Mouse (Mus musculus): Measurements from ENCODE around the gene Tmem190. TPM values are rescaled to one million over a fixed set of nuclear protein-coding genes. Genes with fewer than 3 reads are reported as not detected.
A peak's percentile ranks its signal among the peaks of the same experiment; 100 is the strongest.
"Not testable (repeated sequence)": the region's sequence is repeated elsewhere in the genome, so short reads cannot be mapped to it uniquely, and the experiment has no call there.

Gene Tmem190
- total RNA-seq, 2 experiments from 2014 or later = not detected

DNA sequence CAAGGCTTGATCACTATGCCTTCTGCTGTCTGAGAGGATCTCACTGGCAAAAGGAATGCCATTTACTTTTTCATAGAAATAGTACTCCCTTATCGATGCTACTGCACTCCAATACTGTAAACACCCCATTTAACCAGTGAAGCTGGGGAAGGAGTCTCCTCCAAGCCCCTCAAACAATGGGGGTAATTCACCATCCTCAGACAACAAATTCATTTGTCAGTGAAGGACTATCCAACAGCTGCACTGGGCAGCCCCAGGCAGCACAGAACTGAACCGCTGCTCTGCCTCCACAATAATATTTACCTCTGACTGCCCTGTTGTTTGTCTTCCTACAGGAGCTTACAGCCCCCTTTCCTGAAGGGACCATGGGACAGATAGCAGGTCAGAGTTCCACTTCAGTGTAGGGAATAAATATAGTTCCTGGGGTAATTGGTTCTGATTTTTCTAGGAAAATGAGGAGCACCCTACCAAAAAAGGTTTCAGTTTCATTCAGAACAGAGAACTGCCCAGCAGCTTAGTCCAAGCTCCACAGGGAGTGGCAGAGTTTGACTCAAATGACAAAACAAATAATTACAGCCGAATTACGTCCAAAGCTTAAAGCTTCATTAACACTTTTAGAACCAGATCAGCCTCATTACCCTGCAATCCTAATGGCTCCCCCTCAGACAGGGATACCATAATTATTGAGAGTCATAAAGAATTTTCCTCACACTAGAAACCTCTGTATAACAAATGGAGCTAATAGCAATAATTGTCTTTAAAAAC lies 17.6 kb upstream of the Tmem190 start:
- intact Hi-C loops (cut with DNase I) = no loop called here
- no peak for DNase-seq (ENCODE audit: low spot score in 2 of 2)

DNA sequence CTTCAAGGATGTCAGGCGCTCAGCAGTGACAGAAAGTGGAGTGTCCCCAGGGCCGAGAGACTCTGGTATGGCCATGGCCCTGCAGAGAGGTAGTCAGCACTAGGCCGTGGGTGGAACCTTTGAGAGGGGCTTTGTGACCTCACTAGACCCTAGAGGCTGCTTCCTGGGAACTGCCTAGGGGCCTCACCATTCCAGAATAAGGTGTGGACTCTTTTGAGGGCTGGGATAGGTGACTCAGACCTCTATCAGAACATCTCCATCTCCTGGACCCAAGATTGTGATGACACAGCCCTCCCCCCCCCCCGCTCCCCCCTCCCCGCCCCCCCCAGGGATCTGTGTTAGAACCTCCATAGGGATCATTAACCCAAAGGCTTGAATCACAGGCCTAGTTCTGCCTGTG lies 11.5 kb upstream of the Tmem190 start, which contains the start of gene Fam71e2:
Gene Fam71e2, minus strand, starts transcription at position 101 of the 400 bp plus-strand sequence.
- no peak for DNase-seq (ENCODE audit: low spot score in 2 of 2)
- intact Hi-C loops (cut with DNase I) = no loop called here

DNA sequence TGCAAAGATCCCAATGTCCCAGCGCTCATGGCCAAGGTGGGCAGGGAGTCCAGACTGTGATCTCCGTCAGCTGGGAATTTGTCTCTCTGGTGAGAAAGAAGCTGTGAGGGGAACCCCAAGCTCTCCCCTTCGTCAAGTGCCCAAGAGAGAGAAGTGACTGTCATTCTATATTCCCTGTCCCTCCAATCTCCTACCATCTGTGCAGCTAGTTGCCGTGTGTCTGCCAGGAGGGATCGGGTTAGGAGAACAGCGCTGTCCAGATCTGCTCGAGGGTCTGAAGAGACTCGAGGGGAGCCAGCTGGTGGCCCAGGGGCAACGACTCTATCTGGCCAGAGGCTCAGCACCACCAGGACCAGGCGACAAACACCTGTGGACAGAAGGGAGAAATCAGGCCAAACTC lies 6.6 kb upstream of the Tmem190 start:
- intact Hi-C loops (cut with DNase I) = no loop called here
- no peak for DNase-seq (ENCODE audit: low spot score in 2 of 2)

DNA sequence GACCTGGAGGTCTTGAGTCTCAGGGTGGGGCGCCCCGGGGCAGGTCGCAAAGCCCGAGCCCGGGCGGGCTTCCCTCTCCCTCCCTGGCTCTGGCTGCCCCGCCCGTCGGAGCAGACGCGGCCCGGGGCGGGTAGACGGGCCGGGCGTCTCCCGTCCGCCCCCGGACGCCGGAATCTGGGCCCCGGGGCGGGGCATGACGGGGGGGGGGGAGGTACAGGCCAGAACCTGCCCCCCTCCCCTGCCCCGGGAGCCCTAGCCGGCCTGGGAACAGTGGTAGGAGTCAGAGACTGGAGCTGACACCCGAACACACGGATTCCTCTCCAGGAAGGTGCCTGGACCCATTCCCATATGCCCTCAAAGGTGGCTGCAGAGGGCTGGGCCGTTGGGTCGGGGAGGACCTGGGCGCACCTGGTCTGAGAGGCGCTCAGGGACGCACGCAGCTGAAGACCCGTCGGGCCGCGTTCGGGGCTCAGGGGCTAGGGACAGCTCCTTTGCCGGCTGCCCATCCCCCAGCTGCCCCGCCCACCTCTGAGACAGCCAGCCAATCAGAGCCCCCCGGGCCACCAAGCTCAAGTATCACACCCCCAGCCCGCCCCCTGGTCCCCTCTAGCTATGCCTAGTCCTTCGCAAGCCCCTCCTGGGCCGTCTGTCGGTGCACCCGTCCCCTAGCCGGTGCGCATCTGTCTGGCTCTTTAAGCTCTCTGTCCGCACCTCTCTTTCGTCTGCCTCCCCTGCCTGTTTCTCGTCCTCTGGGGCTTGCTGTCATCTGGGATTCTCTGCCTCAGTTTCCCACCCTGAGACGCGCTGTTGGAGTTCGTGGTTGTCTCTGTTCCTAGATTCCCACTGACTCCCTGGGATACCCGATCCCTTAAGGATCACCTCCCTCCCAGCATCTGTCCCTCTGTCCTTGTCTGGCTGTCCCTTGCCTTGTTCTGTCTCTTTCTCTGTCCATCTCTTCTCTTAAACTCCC lies 5.6 kb upstream of the Tmem190 start:
- intact Hi-C loops (cut with DNase I) = no loop called here
- DNase-seq (ENCODE audit: low spot score in 2 of 2) = peak in 1 of 2 experiments; percentile 29

DNA sequence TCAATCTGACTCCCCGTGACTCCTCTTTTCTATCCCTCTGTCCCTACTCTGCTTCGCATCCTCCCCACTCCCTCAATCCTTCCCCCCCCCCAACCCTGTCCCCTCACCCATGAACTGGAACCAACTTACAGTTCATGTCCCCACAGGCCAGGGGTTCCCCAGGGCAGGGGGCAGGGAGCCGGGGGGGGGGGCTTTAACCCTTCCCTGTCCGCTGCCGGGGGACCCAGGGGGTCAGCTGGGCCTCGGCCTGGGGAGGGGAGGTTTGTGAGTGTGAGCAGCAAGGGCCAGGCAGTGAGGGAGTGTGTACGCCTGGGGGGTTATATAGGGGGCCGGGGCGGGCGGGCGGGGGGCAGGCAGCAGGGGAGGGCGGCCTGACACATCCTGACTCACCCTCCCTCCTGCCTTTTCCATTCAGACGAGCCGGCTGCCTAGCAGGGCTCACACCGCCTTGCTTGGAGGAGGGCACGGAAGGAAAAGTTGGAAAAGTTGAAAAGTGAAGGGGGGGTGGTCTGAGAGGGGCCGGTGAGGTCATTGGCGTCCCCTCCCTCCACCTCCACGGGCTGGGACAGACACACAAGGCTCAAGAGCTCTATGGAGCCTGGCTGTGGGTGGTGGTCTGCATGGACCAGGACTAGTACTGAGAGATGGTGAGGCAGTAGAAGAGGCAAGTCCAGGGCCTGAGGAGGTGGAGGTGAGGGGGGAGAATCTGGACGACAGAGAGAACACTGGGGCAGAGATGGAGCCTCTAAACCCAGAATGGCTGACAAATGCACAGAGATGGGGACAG lies 4.7 kb upstream of the Tmem190 start:
- DNase-seq (ENCODE audit: low spot score in 2 of 2) = no peak
- intact Hi-C loops (cut with DNase I) = no loop called here

DNA sequence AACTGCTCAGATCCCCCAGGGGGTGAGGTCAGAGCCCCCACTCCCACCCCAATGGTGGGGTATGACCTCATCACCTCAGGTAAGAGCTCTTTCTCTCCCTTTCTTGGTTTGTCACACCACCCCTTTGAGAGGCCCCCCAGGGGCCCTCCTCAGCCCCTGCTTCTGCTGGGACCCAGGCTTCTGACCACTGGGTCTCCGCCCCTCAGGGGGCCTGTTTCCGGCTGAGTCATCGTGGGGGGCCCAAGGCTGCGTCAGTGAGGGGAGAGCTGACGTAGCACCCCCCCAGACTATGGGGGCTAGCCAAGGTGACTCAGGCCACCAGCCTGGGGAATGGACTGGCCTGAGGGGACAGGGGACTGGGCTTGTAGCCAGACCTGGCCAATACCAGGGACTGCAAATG lies 2.8 kb upstream of the Tmem190 start:
- DNase-seq (ENCODE audit: low spot score in 2 of 2) = no peak
- intact Hi-C loops (cut with DNase I) = no loop called here

DNA sequence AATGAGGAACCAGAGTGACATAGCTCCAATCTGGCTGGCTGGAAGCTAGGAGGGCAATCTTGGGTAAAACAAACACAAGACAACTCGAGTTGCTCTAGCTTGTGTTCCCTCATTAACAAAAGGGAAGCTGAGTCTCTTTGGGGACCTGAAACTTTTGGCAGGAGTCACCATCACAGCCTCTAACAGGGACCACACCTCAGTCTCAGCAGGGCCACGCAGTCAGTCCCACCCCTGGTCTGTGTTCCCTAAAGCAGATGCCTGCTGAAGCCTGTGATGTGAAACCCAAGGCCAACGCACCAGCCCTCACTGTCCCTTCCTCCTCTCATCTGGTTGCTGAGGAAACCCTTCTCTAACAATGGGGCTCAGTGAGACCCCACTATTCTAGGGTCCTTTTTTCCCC lies 607 bp upstream of the Tmem190 start:
- intact Hi-C loops (cut with DNase I) = no loop called here
- no peak for DNase-seq (ENCODE audit: low spot score in 2 of 2)

DNA sequence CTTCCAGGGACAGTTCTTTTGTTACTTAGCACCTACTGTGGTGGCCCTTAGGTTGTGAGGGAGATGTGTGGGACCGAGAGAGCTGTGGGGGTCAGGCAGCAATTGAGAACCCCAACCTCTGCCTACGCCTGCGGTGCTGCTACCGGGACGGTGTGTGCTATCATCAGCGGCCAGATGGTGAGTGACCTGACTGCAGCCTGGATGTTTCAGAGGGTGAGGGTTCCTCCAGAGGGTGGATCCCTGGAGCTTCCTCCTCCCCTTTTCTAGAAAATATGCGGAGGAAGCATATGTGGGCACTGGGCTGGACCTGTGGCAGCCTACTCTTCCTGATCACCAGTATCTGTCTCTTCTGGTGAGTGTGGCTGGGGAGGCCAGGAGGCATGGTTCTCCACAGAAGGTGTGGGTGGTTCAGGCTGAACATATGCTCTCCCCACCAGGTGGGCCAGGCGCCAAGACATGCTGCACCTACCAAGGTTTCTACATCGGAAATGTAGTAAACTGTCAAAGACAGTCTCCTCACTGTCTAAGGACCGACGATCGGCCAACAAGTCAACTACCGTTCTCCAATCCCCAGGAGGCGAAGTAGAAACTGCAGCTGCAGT lies 1.0 kb downstream of the Tmem190 start:
- DNase-seq (ENCODE audit: low spot score in 2 of 2) = peak in 1 of 2 experiments; percentile 26
- intact Hi-C loops (cut with DNase I) = no loop called here

DNA sequence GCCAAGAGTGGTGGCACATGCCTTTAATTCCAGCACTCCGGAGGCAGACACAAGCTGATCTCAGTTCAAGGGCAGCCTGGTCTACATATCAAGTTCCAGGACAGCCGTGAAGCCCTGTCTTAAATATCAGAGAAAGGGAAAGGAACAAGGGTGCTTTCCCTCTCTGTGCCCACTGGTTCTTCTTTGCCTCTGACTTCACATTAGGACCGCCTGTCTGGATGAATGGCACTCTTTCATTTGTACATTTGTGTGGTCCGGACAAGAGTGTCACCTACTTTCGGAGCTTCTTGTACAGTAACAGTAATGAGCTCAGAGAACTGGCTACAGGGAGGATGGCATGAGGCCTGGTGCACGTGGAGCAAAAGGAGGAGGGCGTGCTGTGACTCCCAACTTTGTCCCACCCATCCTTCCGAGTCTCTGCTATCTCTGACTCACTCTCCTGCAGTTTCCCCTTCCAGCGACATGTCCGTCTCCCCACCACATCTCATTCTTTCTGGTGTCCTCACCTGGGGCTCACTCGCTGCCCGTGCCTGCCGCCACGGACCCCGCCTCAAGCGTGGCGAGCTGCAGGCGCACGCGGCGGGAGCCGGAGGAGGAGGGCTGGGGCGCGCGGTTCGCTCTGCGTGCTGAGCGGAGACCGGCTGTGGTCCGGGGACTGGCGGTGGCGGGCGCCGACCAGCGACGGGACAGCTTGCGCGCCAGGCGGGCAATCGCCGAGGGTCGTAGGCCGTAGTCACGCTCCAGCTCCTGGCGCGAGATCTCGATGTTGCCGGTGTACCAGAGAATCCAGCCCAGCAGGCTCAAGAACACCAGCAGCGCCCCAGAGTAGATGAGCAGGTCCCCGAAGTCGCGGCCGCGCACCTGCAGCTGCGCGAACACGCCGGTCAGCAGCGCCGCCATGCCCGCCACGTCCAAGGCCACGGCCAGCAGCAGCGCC lies 6.0 kb downstream of the Tmem190 start:
- DNase-seq (ENCODE audit: low spot score in 2 of 2) = peak; percentile 46 to 47
- intact Hi-C loops (cut with DNase I) = no loop called here

DNA sequence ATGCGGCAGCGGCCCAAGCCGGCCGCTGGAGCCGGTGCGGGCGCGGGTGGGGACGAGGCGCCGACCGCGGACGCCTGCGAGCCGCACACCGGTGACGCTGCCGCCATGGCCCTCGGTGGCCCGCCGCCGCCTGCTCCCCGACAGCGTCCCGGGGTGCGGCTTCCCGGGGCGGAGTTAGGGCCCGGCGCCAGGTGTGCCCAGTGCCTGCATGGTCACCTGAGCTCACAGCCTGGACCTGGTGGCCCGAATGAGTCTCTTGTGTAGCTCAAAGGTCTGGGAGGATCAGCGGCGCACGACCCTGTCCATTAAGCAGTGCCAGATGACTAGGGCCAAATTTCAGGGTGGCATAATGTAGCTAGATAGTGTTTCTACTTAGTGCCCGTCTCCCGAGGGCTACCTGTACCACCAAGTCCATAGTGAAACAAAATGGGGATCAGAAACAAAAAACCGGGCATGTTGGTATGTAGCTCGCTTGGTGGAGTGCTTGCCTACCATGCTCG lies 6.7 kb downstream of the Tmem190 start, which contains the start of gene Tmem238:
Gene Tmem238, minus strand, starts transcription at position 221 of the 500 bp plus-strand sequence.
- DNase-seq (ENCODE audit: low spot score in 2 of 2) = no peak
- intact Hi-C loops (cut with DNase I) = no loop called here

DNA sequence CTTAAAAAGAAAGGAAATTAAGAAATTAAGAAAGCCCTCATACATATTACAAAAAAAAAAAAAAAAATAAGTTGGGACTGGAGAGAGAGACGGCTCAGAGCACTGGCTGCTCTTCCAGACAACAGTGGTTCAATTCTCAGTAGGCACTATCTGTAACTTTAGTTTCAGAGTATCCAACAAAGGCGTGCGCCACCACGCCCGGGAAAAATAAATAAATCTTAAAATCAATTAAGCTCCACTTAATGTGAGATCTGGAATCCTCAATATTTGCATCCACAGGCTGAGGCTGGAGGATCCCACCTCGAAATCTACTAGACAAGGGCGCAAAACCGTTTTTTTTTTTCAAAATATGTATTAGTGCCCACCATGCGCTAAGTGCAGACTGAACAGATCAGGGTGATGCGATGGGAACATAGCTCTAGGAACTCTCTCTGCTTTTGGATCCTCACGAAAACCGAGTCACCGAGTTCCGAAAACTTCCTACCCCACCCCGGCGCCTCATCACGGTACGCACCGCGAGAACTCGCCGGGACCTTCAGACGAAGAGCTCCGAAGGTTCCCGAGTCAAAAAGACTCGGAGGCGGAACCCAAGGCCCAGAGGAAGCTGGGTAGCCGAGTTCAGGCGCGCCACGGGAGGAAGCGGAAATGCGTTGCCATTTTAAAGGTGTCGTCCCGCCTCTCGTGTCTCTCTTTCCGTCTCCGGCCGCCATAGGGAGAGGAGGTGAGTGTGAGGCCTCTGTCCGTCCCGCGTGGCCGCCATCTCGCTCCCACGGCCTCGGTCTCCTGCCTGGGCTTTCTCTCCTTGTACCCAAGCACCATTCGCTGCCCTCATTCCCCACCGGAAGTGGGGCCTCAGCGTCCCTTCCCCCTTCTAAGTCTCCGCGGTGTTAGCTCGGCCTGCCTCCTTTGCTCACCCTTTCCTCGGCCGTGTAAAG lies 9.8 kb downstream of the Tmem190 start, which contains the start of gene Rpl28:
Gene Rpl28, plus strand, starts transcription at position 597 of the 935 bp plus-strand sequence.
- intact Hi-C loops (cut with DNase I) = loop anchor here (5.0 to 10.0 kb wide), 2 partner anchors 50 to 78 kb away; partner anchors contain the start of gene Kmt5c
- peak; percentile 96 to 97 for DNase-seq (ENCODE audit: low spot score in 2 of 2)

DNA sequence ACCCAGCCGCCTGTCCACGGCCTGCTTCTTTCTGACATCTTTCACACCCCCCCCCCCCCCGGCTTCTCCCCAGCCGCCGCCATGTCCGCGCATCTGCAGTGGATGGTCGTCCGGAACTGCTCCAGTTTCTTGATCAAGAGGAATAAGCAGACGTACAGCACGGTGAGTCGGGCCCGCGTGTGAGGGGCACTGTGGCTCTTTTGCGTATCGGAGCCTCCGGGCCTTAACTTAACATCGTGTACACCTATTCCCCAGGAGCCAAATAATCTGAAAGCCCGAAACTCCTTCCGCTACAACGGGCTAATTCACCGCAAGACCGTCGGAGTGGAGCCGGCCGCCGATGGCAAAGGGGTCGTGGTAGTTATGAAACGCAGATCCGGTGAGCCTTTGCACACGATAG lies 10.5 kb downstream of the Tmem190 start:
- not testable (repeated sequence) for DNase-seq (ENCODE audit: low spot score in 2 of 2)
- intact Hi-C loops (cut with DNase I) = loop anchor here (5.0 to 10.0 kb wide), 2 partner anchors 51 to 78 kb away; partner anchors contain the start of gene Kmt5c

DNA sequence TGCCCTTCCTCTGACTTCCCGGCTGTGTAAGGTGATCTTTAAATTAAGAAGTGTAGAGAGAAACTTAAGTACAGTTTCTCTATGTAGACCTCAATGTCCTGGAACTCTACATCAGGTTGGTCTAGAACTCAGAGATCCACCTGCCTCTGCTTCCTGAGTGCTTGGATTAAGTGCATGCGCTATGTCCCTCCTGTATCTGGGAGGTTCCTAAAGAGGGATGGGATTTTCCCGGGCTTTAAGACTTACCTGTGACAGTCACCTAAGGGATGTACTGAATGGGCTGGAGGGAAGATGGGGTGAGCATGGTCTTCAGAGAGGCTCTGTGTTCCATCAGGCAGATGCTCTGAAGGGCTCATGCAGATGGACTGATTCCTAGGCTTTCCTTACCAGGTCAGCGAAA lies 10.9 kb downstream of the Tmem190 start:
- intact Hi-C loops (cut with DNase I) = loop anchor here (5.0 to 10.0 kb wide), 2 partner anchors 51 to 79 kb away; partner anchors contain the start of gene Kmt5c
- no peak for DNase-seq (ENCODE audit: low spot score in 2 of 2)

DNA sequence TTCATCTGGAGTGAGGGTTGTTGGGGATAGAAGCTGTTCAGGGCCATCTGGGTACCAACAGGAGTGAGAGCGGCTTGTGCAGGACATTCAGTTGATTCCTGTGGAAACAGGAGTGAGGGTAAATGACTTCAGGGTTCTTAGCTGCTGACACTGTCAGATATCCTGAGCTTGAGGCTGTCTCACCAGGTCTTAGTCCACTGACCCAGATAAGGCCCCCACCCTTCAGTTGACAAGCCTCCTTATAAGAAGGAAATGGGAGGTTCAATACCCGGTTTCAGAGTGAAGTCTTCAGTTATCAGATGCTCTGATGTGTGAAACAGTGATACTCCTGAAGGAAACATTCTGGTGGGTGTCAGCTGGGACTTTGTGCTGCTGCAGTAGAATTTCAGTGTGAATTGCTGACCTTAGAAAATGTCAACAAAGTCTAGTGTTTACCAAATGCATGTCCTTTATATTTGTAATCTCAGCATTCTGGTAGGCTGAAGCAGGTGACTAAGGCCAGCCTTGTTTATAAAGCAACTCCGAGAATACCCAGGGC lies 12.0 kb downstream of the Tmem190 start:
- intact Hi-C loops (cut with DNase I) = loop anchor here (5.0 to 10.0 kb wide), 2 partner anchors 52 to 80 kb away; partner anchors contain the start of gene Kmt5c

DNA sequence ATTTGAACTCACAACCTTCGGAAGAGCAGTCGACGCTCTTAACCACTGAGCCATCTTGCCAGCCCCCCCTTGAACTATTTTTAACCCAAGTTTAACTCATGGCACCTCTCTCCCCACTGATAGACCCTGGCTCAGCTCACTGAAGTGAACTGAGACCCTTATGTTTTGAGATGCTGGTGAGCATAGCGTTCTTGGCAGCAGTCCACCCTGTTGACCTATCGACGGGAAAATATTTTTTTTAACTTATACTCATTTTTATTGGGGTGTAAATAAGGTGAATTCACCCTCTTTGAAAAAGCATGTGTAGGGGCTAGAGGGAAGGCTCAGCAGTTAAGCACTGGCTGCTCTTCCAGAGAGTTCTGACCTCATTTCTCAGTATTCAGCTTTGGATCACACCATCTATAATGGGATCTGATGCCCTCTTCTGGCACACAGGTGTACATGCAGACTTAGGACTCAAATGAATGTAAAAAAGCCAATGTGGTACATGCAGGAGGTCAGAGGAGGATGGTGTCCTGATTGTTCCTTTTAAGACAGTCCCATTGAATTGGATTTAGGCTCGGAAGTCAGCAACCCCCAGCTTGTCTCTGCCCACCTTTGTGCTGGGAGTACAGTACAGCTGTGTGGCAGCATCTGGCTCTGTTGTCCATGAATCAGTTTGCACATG lies 13.2 kb downstream of the Tmem190 start:
- DNase-seq (ENCODE audit: low spot score in 2 of 2) = peak; percentile 29 to 62

More for the DNA sequence above, 12.0 kb downstream of the Tmem190 start:
- DNase-seq (ENCODE audit: low spot score in 2 of 2) = no peak

More for the DNA sequence above, 13.2 kb downstream of the Tmem190 start:
- intact Hi-C loops (cut with DNase I) = loop anchor here (10.0 kb wide), 1 partner anchor 81 kb away; no protein-coding TSS in a partner anchor

All from left cerebral cortex, postnatal 14 days (tissue).